Mouse (Mus musculus): ENCODE results near the gene Rbm38. TPM values are rescaled to one million over a fixed set of nuclear protein-coding genes. Genes with fewer than 3 reads are reported as not detected.
A peak's percentile ranks its signal among the peaks of the same experiment; 100 is the strongest.

Rbm38 gene
- polyA plus RNA-seq, 1 experiment from 2014 or later, result 53.0 TPM

DNA sequence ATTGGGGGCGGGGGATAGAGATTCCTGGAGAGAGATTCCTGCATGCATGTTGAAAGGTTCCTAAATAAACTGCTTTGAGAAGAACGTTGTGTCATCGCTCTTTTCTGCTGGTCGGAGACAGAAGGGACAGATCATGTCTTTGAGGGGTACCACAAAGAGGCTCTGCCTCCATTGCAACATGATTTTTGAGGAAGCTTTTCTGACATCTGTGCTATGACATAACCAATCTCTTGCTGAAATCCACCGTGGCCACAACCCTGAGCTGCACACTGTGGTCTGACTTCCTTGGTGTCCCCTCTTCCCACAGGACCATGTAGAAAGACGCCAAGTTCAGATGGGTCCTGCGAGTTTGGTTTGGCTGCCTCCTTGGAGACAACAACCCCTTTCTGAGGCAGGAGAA is 52.6 kb downstream of the Rbm38 start:
- H3K9me3 ChIP-seq (ENCODE audit: control insufficient read depth, low read length), result no peaks in the 10 kb centered on the region
- ATAC-seq (replicated peaks; ENCODE audit: low FRiP score, low TSS enrichment, low read depth) (no peak), DNase-seq (ENCODE audit: low spot score) (no peak)
- H3K4me2 ChIP-seq (ENCODE audit: low read length), result no peak overlapping the region
- 87% methylated on average over 7 of the region's 7 CpGs for WGBS
- no peak overlapping the region for H3K9ac ChIP-seq (ENCODE audit: low read length)
- no peaks in the 10 kb centered on the region for H3K4me1 ChIP-seq (replicated peaks; ENCODE audit: control insufficient read depth, insufficient read depth, low read length)
- no peaks in the 10 kb centered on the region for H3K36me3 ChIP-seq (ENCODE audit: control insufficient read depth, insufficient read depth, low read length)
- H3K4me3 ChIP-seq (ENCODE audit: low read depth, low read length), result no peak overlapping the region
- H3K27ac ChIP-seq (ENCODE audit: low read depth), result no peak overlapping the region
- no peaks in the 10 kb centered on the region for H3K27me3 ChIP-seq (replicated peaks; ENCODE audit: control insufficient read depth, insufficient read depth, low read length)

DNA sequence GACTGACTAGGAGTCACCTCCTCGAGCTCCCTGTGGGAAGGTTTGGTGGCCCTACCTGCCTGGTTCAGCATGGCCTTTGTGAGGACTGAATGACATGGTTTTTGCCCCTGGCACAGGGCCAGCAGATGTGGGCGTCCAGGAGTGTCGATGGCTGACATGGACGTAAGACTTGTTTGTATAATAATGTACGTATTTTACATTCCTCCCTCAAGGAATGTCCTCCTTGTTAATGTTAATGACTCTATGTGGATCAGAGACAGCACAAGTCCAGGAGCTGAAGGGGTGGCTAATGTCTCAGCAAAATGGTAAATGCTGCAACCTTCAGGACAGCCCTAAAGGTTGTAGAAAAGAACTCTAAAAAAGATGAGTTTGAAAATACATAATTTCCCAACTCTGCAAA is 53.4 kb downstream of the Rbm38 start:
- no peaks in the 10 kb centered on the region for H3K27me3 ChIP-seq (replicated peaks; ENCODE audit: control insufficient read depth, insufficient read depth, low read length)
- no peak for ATAC-seq (replicated peaks; ENCODE audit: low FRiP score, low TSS enrichment, low read depth)
- WGBS, result 33% methylated on average over 5 of the region's 5 CpGs
- no peak overlapping the region for H3K27ac ChIP-seq (ENCODE audit: low read depth)
- H3K36me3 ChIP-seq (ENCODE audit: control insufficient read depth, insufficient read depth, low read length), result no peaks in the 10 kb centered on the region
- no peaks in the 10 kb centered on the region for H3K4me1 ChIP-seq (replicated peaks; ENCODE audit: control insufficient read depth, insufficient read depth, low read length)
- DNase-seq (ENCODE audit: low spot score), result no peak
- no peaks in the 10 kb centered on the region for H3K9me3 ChIP-seq (ENCODE audit: control insufficient read depth, low read length)
- no peak overlapping the region for H3K9ac ChIP-seq (ENCODE audit: low read length)
- no peak overlapping the region for H3K4me2 ChIP-seq (ENCODE audit: low read length)
- H3K4me3 ChIP-seq (ENCODE audit: low read depth, low read length), result no peak overlapping the region

DNA sequence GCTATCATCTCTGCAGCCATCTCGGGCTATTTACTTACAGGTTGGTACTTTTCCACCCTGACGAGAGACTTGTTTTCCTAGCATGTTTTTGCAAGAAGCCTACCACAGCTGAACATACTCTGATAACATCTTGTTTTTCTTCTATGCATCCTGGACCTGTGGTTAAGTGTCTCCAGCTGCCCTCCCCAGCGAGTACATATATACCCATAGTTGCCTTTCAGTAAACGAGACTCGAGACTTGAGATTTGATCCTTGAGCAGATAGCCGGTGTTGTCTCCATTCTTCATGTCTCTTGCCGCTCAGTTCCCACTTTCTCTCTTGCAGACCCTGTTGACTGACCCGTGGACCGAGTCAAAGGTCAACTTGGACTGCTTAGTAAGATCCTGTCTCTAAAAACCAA is 56.6 kb downstream of the Rbm38 start:
- no peak for ATAC-seq (replicated peaks; ENCODE audit: low FRiP score, low TSS enrichment, low read depth)
- 76% methylated on average over 9 of the region's 9 CpGs for WGBS
- H3K9me3 ChIP-seq (ENCODE audit: control insufficient read depth, low read length), result no peaks in the 10 kb centered on the region

DNA sequence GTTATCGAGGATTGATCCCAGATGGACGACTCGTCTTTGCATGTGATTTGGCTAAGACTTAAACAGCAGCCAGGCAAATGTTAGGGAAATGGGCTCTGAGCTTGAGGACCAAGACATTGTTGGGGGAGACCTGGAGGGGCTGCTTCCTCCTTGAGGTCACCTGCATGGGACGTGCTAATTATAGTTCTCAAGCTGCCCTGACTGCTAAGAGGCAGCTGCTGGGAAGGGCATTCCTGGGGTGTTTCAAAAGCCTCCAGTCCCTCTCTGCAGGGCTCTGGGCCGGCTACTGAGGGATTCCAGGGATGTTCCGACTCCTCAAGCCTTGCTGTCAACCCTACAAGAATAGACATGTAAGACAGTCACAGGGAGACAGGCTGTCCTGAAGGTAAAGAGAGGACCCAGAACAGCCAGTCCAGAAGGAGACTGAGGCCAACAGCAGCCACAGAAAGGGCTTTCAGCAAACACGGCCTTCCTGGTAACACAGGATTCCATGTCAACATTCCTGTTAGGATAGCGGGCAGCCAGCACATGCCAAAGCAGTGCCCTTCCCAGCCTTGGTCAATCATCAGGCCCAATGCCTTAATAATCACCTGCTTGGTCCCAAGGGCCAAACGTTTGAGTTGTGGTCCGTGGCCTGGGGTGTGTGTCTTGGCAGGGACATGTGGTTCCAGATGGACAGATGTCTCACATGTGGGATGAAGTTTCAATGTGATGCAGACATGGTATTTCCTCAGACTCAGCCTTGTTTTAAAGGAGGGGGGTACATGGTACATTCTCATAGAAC is 59.7 kb downstream of the Rbm38 start:
- WGBS, result 51% methylated on average over 10 of the region's 10 CpGs
- H3K36me3 ChIP-seq (ENCODE audit: control insufficient read depth, insufficient read depth, low read length), result no peaks in the 10 kb centered on the region
- no peak overlapping the region for H3K4me3 ChIP-seq (ENCODE audit: low read depth, low read length)
- no peaks in the 10 kb centered on the region for H3K27me3 ChIP-seq (replicated peaks; ENCODE audit: control insufficient read depth, insufficient read depth, low read length)
- peak; percentile 50 for DNase-seq (ENCODE audit: low spot score)
- no peak for ATAC-seq (replicated peaks; ENCODE audit: low FRiP score, low TSS enrichment, low read depth)
- 0 out of 2 replicates have a peak, but pooled peaks cover 3% of the 10 kb centered on the region for H3K4me1 ChIP-seq (replicated peaks; ENCODE audit: control insufficient read depth, insufficient read depth, low read length)
- no peak overlapping the region for H3K9ac ChIP-seq (ENCODE audit: low read length)
- H3K27ac ChIP-seq (ENCODE audit: low read depth), result no peak overlapping the region
- no peaks in the 10 kb centered on the region for H3K9me3 ChIP-seq (ENCODE audit: control insufficient read depth, low read length)
- H3K4me2 ChIP-seq (ENCODE audit: low read length), result no peak overlapping the region

More for the DNA sequence above, 56.6 kb downstream of the Rbm38 start:
- H3K4me1 ChIP-seq (replicated peaks; ENCODE audit: control insufficient read depth, insufficient read depth, low read length), result 0 out of 2 replicates have a peak, but pooled peaks cover 3% of the 10 kb centered on the region
- H3K4me2 ChIP-seq (ENCODE audit: low read length), result no peak overlapping the region
- no peak overlapping the region for H3K9ac ChIP-seq (ENCODE audit: low read length)
- no peak for DNase-seq (ENCODE audit: low spot score)
- no peak overlapping the region for H3K27ac ChIP-seq (ENCODE audit: low read depth)
- no peak overlapping the region for H3K4me3 ChIP-seq (ENCODE audit: low read depth, low read length)
- H3K36me3 ChIP-seq (ENCODE audit: control insufficient read depth, insufficient read depth, low read length), result no peaks in the 10 kb centered on the region
- H3K27me3 ChIP-seq (replicated peaks; ENCODE audit: control insufficient read depth, insufficient read depth, low read length), result no peaks in the 10 kb centered on the region

- no peaks in the 10 kb centered on the region for H3K27me3 ChIP-seq (replicated peaks; ENCODE audit: control insufficient read depth, insufficient read depth, low read length)
- H3K4me1 ChIP-seq (replicated peaks; ENCODE audit: control insufficient read depth, insufficient read depth, low read length), result 0 out of 2 replicates have a peak, but pooled peaks cover 3% of the 10 kb centered on the region
- H3K9ac ChIP-seq (ENCODE audit: low read length), result no peak overlapping the region
- WGBS, result 34% methylated on average over 10 of the region's 10 CpGs
- no peak overlapping the region for H3K27ac ChIP-seq (ENCODE audit: low read depth)
- H3K4me2 ChIP-seq (ENCODE audit: low read length), result no peak overlapping the region
- H3K4me3 ChIP-seq (ENCODE audit: low read depth, low read length), result no peak overlapping the region
- H3K36me3 ChIP-seq (ENCODE audit: control insufficient read depth, insufficient read depth, low read length), result no peaks in the 10 kb centered on the region
- ATAC-seq (replicated peaks; ENCODE audit: low FRiP score, low TSS enrichment, low read depth) (peak; percentile 44; the same call in 1 of the 2 replicates), DNase-seq (ENCODE audit: low spot score) (peak; percentile 87)
- no peaks in the 10 kb centered on the region for H3K9me3 ChIP-seq (ENCODE audit: control insufficient read depth, low read length)
Measured at GRCm38 (mm10) chr2:173080785-173081241, 60.5 kb downstream of the Rbm38 start.

GRCm38 (mm10) chr2:173082706-173083105 is 62.4 kb downstream of the Rbm38 start:
- 0 out of 2 replicates have a peak, but pooled peaks cover 3% of the 10 kb centered on the region for H3K4me1 ChIP-seq (replicated peaks; ENCODE audit: control insufficient read depth, insufficient read depth, low read length)
- DNase-seq (ENCODE audit: low spot score) (no peak), ATAC-seq (replicated peaks; ENCODE audit: low FRiP score, low TSS enrichment, low read depth) (no peak)
- H3K27me3 ChIP-seq (replicated peaks; ENCODE audit: control insufficient read depth, insufficient read depth, low read length), result no peaks in the 10 kb centered on the region
- H3K36me3 ChIP-seq (ENCODE audit: control insufficient read depth, insufficient read depth, low read length), result no peaks in the 10 kb centered on the region
- WGBS, result 86% methylated on average over 3 of the region's 3 CpGs
- no peak overlapping the region for H3K9ac ChIP-seq (ENCODE audit: low read length)
- no peaks in the 10 kb centered on the region for H3K9me3 ChIP-seq (ENCODE audit: control insufficient read depth, low read length)
- H3K27ac ChIP-seq (ENCODE audit: low read depth), result no peak overlapping the region
- H3K4me3 ChIP-seq (ENCODE audit: low read depth, low read length), result no peak overlapping the region
- H3K4me2 ChIP-seq (ENCODE audit: low read length), result no peak overlapping the region

DNA sequence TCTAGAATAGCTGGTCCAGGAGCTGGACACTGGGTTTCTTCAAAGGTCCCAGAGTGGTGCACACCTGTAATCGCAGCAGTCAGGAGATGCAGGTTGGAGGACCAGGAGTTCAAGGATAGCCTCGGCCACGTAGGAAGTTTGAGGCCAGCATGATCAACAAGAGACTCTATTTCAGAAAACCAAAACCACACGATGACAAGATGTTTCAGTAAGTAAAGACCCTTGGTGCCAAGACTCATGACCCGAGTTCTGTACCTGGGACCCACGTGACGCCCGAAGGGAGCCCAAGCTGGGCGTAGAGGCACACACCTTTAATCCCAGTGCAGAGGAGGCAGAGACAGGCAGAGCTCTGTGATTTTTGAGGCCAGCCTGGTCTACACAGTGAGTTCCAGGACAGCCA is 62.8 kb downstream of the Rbm38 start:
- peak; percentile 47 for DNase-seq (ENCODE audit: low spot score)
- ATAC-seq (replicated peaks; ENCODE audit: low FRiP score, low TSS enrichment, low read depth), result no peak
- H3K4me2 ChIP-seq (ENCODE audit: low read length), result no peak overlapping the region

DNA sequence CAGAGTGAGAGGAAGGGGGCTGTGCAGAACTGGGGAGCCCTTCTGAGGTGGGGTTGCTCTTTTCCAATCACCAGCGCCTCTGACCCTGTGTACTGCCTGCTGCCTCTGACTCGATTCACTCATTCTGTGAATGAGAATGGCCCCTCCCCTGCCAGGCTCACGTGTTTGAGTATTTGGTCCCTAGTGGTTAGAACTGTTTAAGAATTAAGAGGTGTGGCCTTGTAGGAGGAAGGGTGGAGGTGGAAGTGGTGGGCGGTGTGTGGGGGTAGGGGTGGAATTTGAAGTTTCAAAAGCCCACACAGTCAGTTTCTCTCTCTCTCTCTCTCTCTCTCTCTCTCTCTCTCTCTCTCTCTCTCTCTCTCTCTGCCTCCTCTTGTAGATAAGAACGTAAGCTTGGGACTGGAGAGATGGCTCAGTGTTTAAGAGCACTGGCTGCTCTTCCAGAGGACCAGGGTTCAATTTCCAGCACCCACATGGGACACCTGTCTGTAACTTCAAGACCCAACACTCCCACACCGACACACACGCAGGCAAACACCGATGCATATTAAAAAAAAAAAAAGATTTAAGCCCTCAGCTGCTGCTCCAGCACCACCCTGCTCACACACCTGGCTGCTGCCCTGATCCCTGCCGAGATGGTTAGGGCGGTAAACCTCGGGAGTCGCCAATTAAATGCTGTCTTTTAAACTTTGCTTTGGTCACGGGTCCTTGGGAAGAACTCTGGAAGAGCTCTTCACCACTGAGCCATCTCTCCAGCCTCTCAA is 63.6 kb downstream of the Rbm38 start:
- DNase-seq (ENCODE audit: low spot score) (peak; percentile 60), ATAC-seq (replicated peaks; ENCODE audit: low FRiP score, low TSS enrichment, low read depth) (peak; percentile 73)
- H3K27me3 ChIP-seq (replicated peaks; ENCODE audit: control insufficient read depth, insufficient read depth, low read length), result no peaks in the 10 kb centered on the region
- 17% methylated on average over 13 of the region's 13 CpGs for WGBS
- no peak overlapping the region for H3K4me3 ChIP-seq (ENCODE audit: low read depth, low read length)
- peak overlapping the region; percentile 33 for H3K4me2 ChIP-seq (ENCODE audit: low read length)
- no peaks in the 10 kb centered on the region for H3K36me3 ChIP-seq (ENCODE audit: control insufficient read depth, insufficient read depth, low read length)
- H3K4me1 ChIP-seq (replicated peaks; ENCODE audit: control insufficient read depth, insufficient read depth, low read length), result 0 out of 2 replicates have a peak, but pooled peaks cover 3% of the 10 kb centered on the region
- H3K9ac ChIP-seq (ENCODE audit: low read length), result no peak overlapping the region
- no peaks in the 10 kb centered on the region for H3K9me3 ChIP-seq (ENCODE audit: control insufficient read depth, low read length)
- H3K27ac ChIP-seq (ENCODE audit: low read depth), result no peak overlapping the region

More for the DNA sequence above, 62.8 kb downstream of the Rbm38 start:
- Histone ChIP-seq H3K27me3 (replicated peaks; ENCODE audit: control insufficient read depth, insufficient read depth, low read length) (no peaks in the 10 kb centered on the region), H3K36me3 (ENCODE audit: control insufficient read depth, insufficient read depth, low read length) (no peaks in the 10 kb centered on the region), H3K9me3 (ENCODE audit: control insufficient read depth, low read length) (no peaks in the 10 kb centered on the region), H3K4me1 (replicated peaks; ENCODE audit: control insufficient read depth, insufficient read depth, low read length) (0 out of 2 replicates have a peak, but pooled peaks cover 3% of the 10 kb centered on the region), H3K4me3 (ENCODE audit: low read depth, low read length) (no peak overlapping the region), H3K9ac (ENCODE audit: low read length) (no peak overlapping the region), H3K27ac (ENCODE audit: low read depth) (no peak overlapping the region)
- 80% methylated on average over 9 of the region's 9 CpGs for WGBS

Data from intestine, embryonic 14.5 days (tissue).